9 mouse cellular contexts compared by ENCODE assay signal in genomic region chr4:150990148-150990547, GRCm38 (mm10). TPM values are rescaled to one million over a fixed set of nuclear protein-coding genes. Genes with fewer than 3 reads are reported as not detected.
DNase-seq lines count a peak whose midpoint lies in the region; TF ChIP-seq lines count a peak whose summit lies in the region.
"Had no signal": no experiment of that assay in that cellular context is flagged by ENCODE, and none has a peak within 500 bp of the region (broad histone marks: within the 10 kb centered on the region; RNA-seq: fewer than 3 reads in every experiment).

No protein-coding gene starts in this region.

- intact Hi-C loops in gastrocnemius, adult 2 months (cut with DNase I) = no loop called here

- TF ChIP-seq CTCF in gastrocnemius, adult 2 months (IDR thresholded peaks at IDR 0.05) = peak; percentile 53
- peak; percentile 62; the same call in 1 of the 2 replicates for TF ChIP-seq CTCF in thymus, adult 2 months (IDR thresholded peaks at IDR 0.05; ENCODE audit: borderline replicate concordance, control insufficient read depth, extremely low read depth, insufficient read depth, low read length, poor library complexity)
- peak; percentile 92; the same call in 1 of the 2 replicates for TF ChIP-seq CTCF in testis, adult 2 months (IDR thresholded peaks at IDR 0.05; ENCODE audit: control insufficient read depth, insufficient read depth, insufficient replicate concordance, low read depth, low read length)

- H3K4me1 ChIP-seq in thymus, adult 2 months (replicated peaks; ENCODE audit: control insufficient read depth, insufficient read depth, low read length) = no peaks in the 10 kb centered on the region
- peaks cover 3% of the 10 kb centered on the region for H3K4me1 ChIP-seq in testis, adult 2 months (ENCODE audit: control insufficient read depth, insufficient read depth, low read length)
- H3K4me1 ChIP-seq: hindbrain, embryonic 15.5 days had no signal

- H3K36me3 ChIP-seq in thymus, adult 2 months (ENCODE audit: control insufficient read depth, insufficient read depth, low read length) = no peaks in the 10 kb centered on the region
- no peaks in the 10 kb centered on the region for H3K36me3 ChIP-seq in testis, adult 2 months (ENCODE audit: control insufficient read depth, insufficient read depth, low read length)
- H3K36me3 ChIP-seq: hindbrain, embryonic 15.5 days had no signal

- no peaks in the 10 kb centered on the region for H3K27me3 ChIP-seq in thymus, adult 2 months (ENCODE audit: control insufficient read depth, insufficient read depth, low read length)
- H3K27me3 ChIP-seq in testis, adult 2 months (ENCODE audit: control insufficient read depth, insufficient read depth, low read length) = no peaks in the 10 kb centered on the region
- H3K27me3 ChIP-seq: hindbrain, embryonic 15.5 days had no signal

- no peak overlapping the region for H3K27ac ChIP-seq in gastrocnemius, adult 2 months
- no peak overlapping the region for H3K27ac ChIP-seq in thymus, adult 2 months (ENCODE audit: control insufficient read depth, insufficient read depth, low read length)
- H3K27ac ChIP-seq in testis, adult 2 months (ENCODE audit: control insufficient read depth, insufficient read depth, low read depth, low read length) = no peak overlapping the region
- H3K27ac ChIP-seq: hindbrain, embryonic 15.5 days had no signal

- 53% methylated on average over 6 of the region's 6 CpGs for WGBS in thymus, adult 2 months

- no peak for TF ChIP-seq POLR2A in thymus, adult 2 months (IDR thresholded peaks at IDR 0.05; ENCODE audit: control insufficient read depth, extremely low read depth, insufficient read depth, low read length, poor library complexity)
- no peak for TF ChIP-seq POLR2A in testis, adult 2 months (IDR thresholded peaks at IDR 0.05; ENCODE audit: control insufficient read depth, low read depth, low read length)

- no peak for DNase-seq in gastrocnemius, adult 2 months
- DNase-seq in gastrocnemius, adult 18-20 months (ENCODE audit: low spot score) = no peak
- peak; percentile 12 for DNase-seq in thymus, adult 2 months
- no peak for DNase-seq in thymus, adult 18-20 months
- DNase-seq in induced T-regulatory cell, adult 2 months (ENCODE audit: low read depth) = peak; percentile 75
- no peak for DNase-seq in layer of hippocampus, adult 9-11 months
- DNase-seq in gastrocnemius, postnatal 25 days = no peak

- H3K4me3 ChIP-seq in gastrocnemius, adult 2 months = no peak overlapping the region
- no peak overlapping the region for H3K4me3 ChIP-seq in thymus, adult 2 months (ENCODE audit: control insufficient read depth, insufficient read depth, low read length)
- no peak overlapping the region for H3K4me3 ChIP-seq in testis, adult 2 months (ENCODE audit: control insufficient read depth, low read depth, low read length)
- H3K4me3 ChIP-seq: hindbrain, embryonic 15.5 days had no signal

RNA-seq across cellular contexts. Expression of gene Uts2, which starts 6.7 kb away (rescaled TPM):
- total RNA-seq in gastrocnemius, adult 2 months (2021) = not detected
- not detected for total RNA-seq in gastrocnemius, adult 18-20 months (2021)
- polyA plus RNA-seq in thymus, adult 2 months (2012; rRNA removed) = 0.32 TPM in 1 of 2 replicates, not detected in the other
- polyA plus RNA-seq in testis, adult 2 months (2012; rRNA removed) = not detected in 2 replicates
- total RNA-seq in gastrocnemius, postnatal 25 days (2021) = not detected

RNA-seq across cellular contexts. Expression of gene Per3, which starts 54.3 kb away (rescaled TPM):
- total RNA-seq in gastrocnemius, adult 2 months (2021) = 1 to 10 TPM; 3.6 to 9.3 TPM
- 1 to 10 TPM; 5.3 to 6.9 TPM for total RNA-seq in gastrocnemius, adult 18-20 months (2021)
- polyA plus RNA-seq in thymus, adult 2 months (2012; rRNA removed) = 5.0 and 5.4 TPM in 2 replicates
- polyA plus RNA-seq in testis, adult 2 months (2012; rRNA removed) = 5.7 and 6.5 TPM in 2 replicates
- 10 to 100 TPM in 1 of 2 experiments, 1 to 10 TPM in 1; 3.8 to 16.2 TPM for total RNA-seq in gastrocnemius, postnatal 25 days (2021)

Comparison
In these comparisons a context has a peak if more than half of its experiments do, and no peak if none do; other contexts are left out.
1. DNase-seq: peak in thymus, adult 2 months (single experiment) and induced T-regulatory cell, adult 2 months (single experiment); none in gastrocnemius, adult 2 months (single experiment), gastrocnemius, adult 18-20 months (single experiment), thymus, adult 18-20 months (0 of 2), layer of hippocampus, adult 9-11 months (single experiment) and gastrocnemius, postnatal 25 days (single experiment).
2. Peak in every context shown above with its lines, with median percentiles within 50 percentile points of each other: CTCF ChIP-seq.